Mouse (Mus musculus): ENCODE measurements at regions not wholly inside any gene's neighbourhood (a gene's known extent, or its start where the extent isn't known, plus 50 kb on each side); places are given as distances from the start of the nearest gene placed in this dataset.

- Histone ChIP-seq H3K27ac (no peak overlapping the region), H3K4me3 (no peak overlapping the region)
- no peak for TF ChIP-seq CTCF (IDR thresholded peaks at IDR 0.05)
- intact Hi-C loops (cut with DNase I), result no loop called here
- DNase-seq, result no peak
These were observed 178.0 kb downstream of the Uaca start for GRCm38 (mm10) chr9:60972201-60972910.

GRCm38 (mm10) chr9:60974546-60974945 is 180.2 kb downstream of the Uaca start:
- intact Hi-C loops (cut with DNase I), result no loop called here
- H3K4me3 ChIP-seq, result no peak overlapping the region
- no peak for DNase-seq
- H3K27ac ChIP-seq, result no peak overlapping the region
- no peak for TF ChIP-seq CTCF (IDR thresholded peaks at IDR 0.05)

- H3K27ac ChIP-seq, result no peak overlapping the region
- no peak for DNase-seq
- TF ChIP-seq CTCF (IDR thresholded peaks at IDR 0.05), result no peak
- intact Hi-C loops (cut with DNase I), result no loop called here
- H3K4me3 ChIP-seq, result no peak overlapping the region
These were observed 188.2 kb downstream of the Uaca start for GRCm38 (mm10) chr9:60982383-60983085.

DNA sequence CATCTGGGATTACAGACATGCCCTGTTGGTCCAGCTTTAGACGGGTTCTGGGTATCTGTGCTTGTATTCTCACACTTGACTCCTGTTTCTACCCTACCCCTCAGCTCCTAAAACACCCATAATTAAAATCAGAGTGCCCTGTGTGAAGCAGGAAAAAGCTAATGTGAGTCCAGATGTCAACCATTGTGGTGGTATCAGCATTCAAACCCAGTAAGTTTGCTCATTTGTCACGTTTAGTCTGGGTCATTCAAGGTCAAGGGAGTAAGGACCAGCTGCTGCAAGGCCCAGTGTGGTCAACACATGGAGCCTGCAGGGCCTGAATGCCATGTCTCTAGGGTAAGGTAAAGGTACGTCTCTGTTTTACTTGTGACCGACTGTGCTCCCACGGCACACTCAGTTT is 188.9 kb downstream of the Uaca start:
- no peak overlapping the region for H3K4me3 ChIP-seq
- intact Hi-C loops (cut with DNase I), result no loop called here

DNA sequence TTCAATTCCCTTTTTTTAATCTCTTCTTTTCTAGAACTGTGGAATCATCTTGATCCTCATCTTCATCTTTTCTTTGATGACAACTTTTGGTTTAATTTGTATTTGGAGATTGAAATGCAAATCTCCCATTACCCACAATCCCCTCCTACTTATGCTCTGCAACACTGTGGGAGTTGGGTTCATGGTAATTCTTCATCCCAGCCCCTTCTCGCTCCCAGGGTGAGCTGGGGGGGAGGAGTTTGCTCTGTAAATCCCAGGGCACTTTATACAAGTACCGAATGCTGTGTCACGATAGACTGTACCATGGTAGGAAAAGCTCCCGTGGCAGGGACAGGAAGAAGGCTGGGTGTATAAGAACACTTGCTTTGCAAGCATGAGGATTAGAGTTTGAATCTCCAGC is 193.8 kb downstream of the Uaca start:
- no peak for DNase-seq
- H3K4me3 ChIP-seq, result no peak overlapping the region
- H3K27ac ChIP-seq, result no peak overlapping the region
- intact Hi-C loops (cut with DNase I), result no loop called here
- no peak for TF ChIP-seq CTCF (IDR thresholded peaks at IDR 0.05)

More for the DNA sequence above, 188.9 kb downstream of the Uaca start:
- DNase-seq, result no peak
- H3K27ac ChIP-seq, result no peak overlapping the region
- TF ChIP-seq CTCF (IDR thresholded peaks at IDR 0.05), result no peak

- TF ChIP-seq CTCF (IDR thresholded peaks at IDR 0.05), result no peak
- no peak overlapping the region for H3K27ac ChIP-seq
- intact Hi-C loops (cut with DNase I), result no loop called here
- peak; percentile 30 for DNase-seq
- H3K4me3 ChIP-seq, result no peak overlapping the region
These were observed 195.5 kb downstream of the Uaca start for GRCm38 (mm10) chr9:60989670-60990391.

GRCm38 (mm10) chr9:60991509-60991908 is 197.2 kb downstream of the Uaca start:
- no peak overlapping the region for H3K27ac ChIP-seq
- TF ChIP-seq CTCF (IDR thresholded peaks at IDR 0.05), result no peak
- intact Hi-C loops (cut with DNase I), result no loop called here
- H3K4me3 ChIP-seq, result no peak overlapping the region
- DNase-seq, result peak; percentile 38

GRCm38 (mm10) chr9:60993661-60994060 is 199.3 kb downstream of the Uaca start:
- DNase-seq, result no peak
- intact Hi-C loops (cut with DNase I), result no loop called here
- no peak for TF ChIP-seq CTCF (IDR thresholded peaks at IDR 0.05)
- no peak overlapping the region for H3K4me3 ChIP-seq
- H3K27ac ChIP-seq, result no peak overlapping the region

DNA sequence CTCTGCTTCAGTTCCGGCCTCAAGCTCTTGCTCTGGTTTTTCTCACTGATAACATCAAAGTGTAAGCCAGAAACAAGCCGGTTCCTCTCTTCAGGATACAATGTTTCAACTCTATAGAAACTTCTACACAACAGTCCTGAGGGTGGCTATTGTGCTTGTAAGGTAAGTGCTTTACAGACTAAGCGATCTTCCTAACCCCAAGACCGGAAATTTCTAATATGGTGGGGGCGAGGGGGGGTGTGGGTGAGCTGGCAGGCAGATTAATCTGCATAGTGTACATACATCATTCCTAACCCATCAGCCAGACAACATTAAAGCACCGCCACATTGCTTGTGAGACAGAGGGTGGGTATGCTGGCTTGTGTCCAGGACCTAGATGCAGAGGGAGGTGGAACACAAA is 200.8 kb downstream of the Uaca start:
- Histone ChIP-seq H3K4me3 (no peak overlapping the region), H3K27ac (no peak overlapping the region)
- intact Hi-C loops (cut with DNase I), result no loop called here
- DNase-seq, result no peak
- TF ChIP-seq CTCF (IDR thresholded peaks at IDR 0.05), result no peak

GRCm38 (mm10) chr9:60998086-60998785 is 203.9 kb downstream of the Uaca start:
- no peak overlapping the region for H3K4me3 ChIP-seq
- DNase-seq, result peak; percentile 24
- intact Hi-C loops (cut with DNase I), result no loop called here
- TF ChIP-seq CTCF (IDR thresholded peaks at IDR 0.05), result peak; percentile 33
- H3K27ac ChIP-seq, result no peak overlapping the region

GRCm38 (mm10) chr9:60999001-60999529 is 204.7 kb downstream of the Uaca start:
- no peak for DNase-seq
- Histone ChIP-seq H3K27ac (no peak overlapping the region), H3K4me3 (no peak overlapping the region)
- intact Hi-C loops (cut with DNase I), result no loop called here
- peak; percentile 18; the same call in 1 of the 2 replicates for TF ChIP-seq CTCF (IDR thresholded peaks at IDR 0.05)

GRCm38 (mm10) chr9:61000232-61000631 is 205.9 kb downstream of the Uaca start:
- no peak for TF ChIP-seq CTCF (IDR thresholded peaks at IDR 0.05)
- Histone ChIP-seq H3K4me3 (no peak overlapping the region), H3K27ac (no peak overlapping the region)
- DNase-seq, result no peak
- intact Hi-C loops (cut with DNase I), result no loop called here

Data from gastrocnemius, adult 2 months (tissue).